Mouse (Mus musculus) megakaryocyte, embryonic 14.5 days (primary cell): Measurements from ENCODE around the gene Tet3.

ENCODE experiments used
- FLI1 ChIP-seq: IDR thresholded peaks from 2 replicates; pipeline ENCODE4 v1.6.1; 2012; ENCODE audit warnings: low read length, inconsistent platforms, mixed read lengths
- GATA1 ChIP-seq: IDR thresholded peaks from 3 replicates; pipeline ENCODE4 v1.6.1; 2012; ENCODE audit warnings: mixed read lengths, low read length, inconsistent platforms, borderline replicate concordance

DNA sequence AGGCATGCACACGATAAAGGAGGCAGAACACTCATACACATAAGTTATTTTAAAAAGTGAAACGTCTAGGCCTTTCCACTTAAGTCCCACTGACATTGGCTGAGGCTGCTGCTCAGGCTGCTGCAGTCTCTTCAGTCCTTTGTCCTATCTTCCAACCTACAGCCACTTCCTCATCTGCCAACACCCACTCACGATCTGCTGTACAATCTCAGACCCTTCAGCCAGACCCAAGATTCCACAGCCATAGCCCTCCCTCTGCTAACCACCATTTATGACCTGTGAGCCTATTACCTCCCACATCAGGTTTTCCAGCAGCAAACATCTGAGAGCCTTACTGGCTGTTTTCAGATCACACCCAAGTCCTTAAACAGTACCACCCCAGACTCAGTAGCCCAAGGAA is 9.4 kb downstream of the Tet3 start:
- TF ChIP-seq GATA1, result no peak
- no peak for TF ChIP-seq FLI1
